Mouse (Mus musculus): Measurements from ENCODE around the gene Sirt4.

GRCm38 (mm10) chr5:115431898-115432259, 52.6 kb downstream of the Sirt4 start:
- no peak for TF ChIP-seq EP300 (IDR thresholded peaks at IDR 0.05; ENCODE audit: low read depth)
- no peak for TF ChIP-seq CTCF (IDR thresholded peaks at IDR 0.05; ENCODE audit: low read depth)
